Mouse (Mus musculus) liver, adult (tissue): ENCODE results near the gene Scnm1.

Experiments used
- GATA4 ChIP-seq: IDR thresholded peaks from 2 replicates; pipeline ENCODE4 v1.6.1; 2014; ENCODE audit warnings: mild to moderate bottlenecking, low read length; ENCODE audit not compliant: insufficient replicate concordance

Gene Scnm1

GRCm38 (mm10) chr3:95161618-95162344 lies 28.0 kb upstream of the Scnm1 start:
- no peak for TF ChIP-seq GATA4

GRCm38 (mm10) chr3:95161041-95161551 lies 27.3 kb upstream of the Scnm1 start:
- no peak for TF ChIP-seq GATA4

- no peak for TF ChIP-seq GATA4
Measured at GRCm38 (mm10) chr3:95159987-95160963, 26.5 kb upstream of the Scnm1 start, which contains the start of gene Sema6c. Gene Sema6c (plus strand): TSS chr3:95160457.

- no peak for TF ChIP-seq GATA4
Measured at GRCm38 (mm10) chr3:95159511-95159986, 25.7 kb upstream of the Scnm1 start.

- TF ChIP-seq GATA4: no peak
Measured at GRCm38 (mm10) chr3:95153874-95154273, 20.1 kb upstream of the Scnm1 start.

GRCm38 (mm10) chr3:95147924-95148323 lies 14.1 kb upstream of the Scnm1 start:
- TF ChIP-seq GATA4: no peak

- TF ChIP-seq GATA4: no peak
Measured at GRCm38 (mm10) chr3:95142617-95143011, 8.8 kb upstream of the Scnm1 start.

- TF ChIP-seq GATA4: no peak
Measured at GRCm38 (mm10) chr3:95141952-95142616, 8.3 kb upstream of the Scnm1 start, which contains the start of gene Tnfaip8l2. Gene Tnfaip8l2 (minus strand): TSS chr3:95142360.

- TF ChIP-seq GATA4: no peak
Measured at GRCm38 (mm10) chr3:95141474-95141873, 7.7 kb upstream of the Scnm1 start.

- TF ChIP-seq GATA4: no peak
Measured at GRCm38 (mm10) chr3:95140795-95141194, 7.0 kb upstream of the Scnm1 start.

- TF ChIP-seq GATA4: no peak
Measured at GRCm38 (mm10) chr3:95140289-95140595, 6.4 kb upstream of the Scnm1 start.

- no peak for TF ChIP-seq GATA4
Measured at GRCm38 (mm10) chr3:95139586-95140288, 5.9 kb upstream of the Scnm1 start.

GRCm38 (mm10) chr3:95136336-95136735 lies 2.5 kb upstream of the Scnm1 start:
- no peak for TF ChIP-seq GATA4

GRCm38 (mm10) chr3:95135433-95136052 lies 1.7 kb upstream of the Scnm1 start:
- TF ChIP-seq GATA4: no peak

- no peak for TF ChIP-seq GATA4
Measured at GRCm38 (mm10) chr3:95135023-95135422, 1.2 kb upstream of the Scnm1 start.

GRCm38 (mm10) chr3:95133176-95133575 lies 635 bp downstream of the Scnm1 start:
- no peak for TF ChIP-seq GATA4
